Mouse (Mus musculus) limb, embryonic 13.5 days (tissue): ENCODE measurements around the gene Gm5269. TPM values are rescaled to one million over a fixed set of nuclear protein-coding genes. Genes with fewer than 3 reads are reported as not detected.

Experiments
- ATAC-seq: fragments of 200-750 bp; cut with Nextera tagmentation; 2 replicates; pipeline ENCODE4 v1.8.0; 2017; ENCODE audit warnings: low read depth, moderate number of reproducible peaks, moderate TSS enrichment; ENCODE audit not compliant: low FRiP score
- H3K27ac ChIP-seq: fragments of 300-500 bp; sonication (generic); 2 replicates; pipeline ENCODE4 v1.5.1; 2015; ENCODE audit warnings: inconsistent platforms, mild to moderate bottlenecking, moderate library complexity
- H3K27me3 ChIP-seq: fragments of 300-500 bp; sonication (generic); 2 replicates; pipeline ENCODE4 v1.6.1; 2015; ENCODE audit warnings: mild to moderate bottlenecking, inconsistent platforms
- H3K36me3 ChIP-seq: fragments of 300-500 bp; sonication (generic); 2 replicates; pipeline ENCODE4 v1.6.1; 2015; ENCODE audit warnings: inconsistent platforms, mild to moderate bottlenecking, moderate library complexity
- H3K4me1 ChIP-seq: fragments of 300-500 bp; sonication (generic); 2 replicates; pipeline ENCODE4 v1.6.1; 2015; ENCODE audit warnings: inconsistent platforms
- H3K4me2 ChIP-seq: fragments of 300-500 bp; sonication (generic); replicated peaks from 2 replicates; pipeline ENCODE4 v1.6.1; 2015; ENCODE audit warnings: inconsistent platforms, mild to moderate bottlenecking, moderate library complexity
- H3K4me3 ChIP-seq: fragments of 300-500 bp; sonication (generic); 2 replicates; pipeline ENCODE4 v1.5.1; 2015; ENCODE audit warnings: moderate library complexity, mild to moderate bottlenecking, inconsistent platforms
- H3K9ac ChIP-seq: fragments of 300-500 bp; sonication (generic); 2 replicates; pipeline ENCODE4 v1.6.1; 2015; ENCODE audit warnings: mild to moderate bottlenecking, inconsistent platforms
- H3K9me3 ChIP-seq: fragments of 300-500 bp; sonication (generic); 2 replicates; pipeline ENCODE4 v1.6.1; 2016; ENCODE audit warnings: inconsistent platforms
- WGBS: fragments of 180-500 bp; shearing (Covaris S2); methylation state at CpG from one replicate; pipeline ENCODE4 v1.1.7; 2015; 5-methylcytosine and 5-hydroxymethylcytosine counted together
- polyA plus RNA-seq: library from polyadenylated mRNA; unstranded; fragments of >200 nt; fragmentation: Nextera tagmentation; extraction: Ambion mirVana; gene quantifications from 2 replicates; pipeline ENCODE4 v1.2.1, GENCODE M21; 2015

Gene Gm5269
- polyA plus RNA-seq, 1 experiment from 2014 or later: not detected

DNA sequence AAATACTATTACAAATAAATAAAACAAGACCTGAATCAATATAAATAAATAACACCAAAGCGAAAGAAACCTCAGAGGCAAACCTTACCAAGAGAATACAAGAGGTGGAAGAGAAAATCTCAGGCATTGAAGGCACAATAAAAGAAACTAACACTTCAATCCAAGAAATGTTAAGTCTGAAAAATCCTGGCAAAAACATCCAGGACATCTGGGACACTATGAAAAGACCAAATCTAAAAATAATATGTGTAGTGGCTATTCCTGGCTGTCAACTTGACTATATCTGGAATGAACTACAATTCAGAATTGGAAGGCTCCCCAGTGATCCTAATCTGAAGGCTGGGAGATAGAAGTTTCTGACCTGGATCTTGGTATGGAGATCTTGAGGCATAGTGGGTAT, 44.6 kb downstream of the Gm5269 start:
- no peak overlapping the region for H3K4me3 ChIP-seq
- H3K4me2 ChIP-seq: no peak overlapping the region
- no peaks in the 10 kb centered on the region; the same call in 1 of the 2 replicates for H3K9me3 ChIP-seq
- no peak for ATAC-seq
- WGBS: 95% methylated on average over 1 of the region's 1 CpGs
- no peak overlapping the region for H3K9ac ChIP-seq
- H3K36me3 ChIP-seq: no peaks in the 10 kb centered on the region
- no peaks in the 10 kb centered on the region for H3K27me3 ChIP-seq
- H3K4me1 ChIP-seq: no peaks in the 10 kb centered on the region
- no peak overlapping the region for H3K27ac ChIP-seq

Other genes starting within 250 kb of the Gm5269 start
- gene Wdr75, start 95.1 kb downstream of the Gm5269 start, polyA plus RNA-seq: 86.5 and 93.2 TPM in 2 replicates
- 29.7 and 31.4 TPM in 2 replicates for gene Slc40a1, start 36.2 kb upstream of the Gm5269 start, polyA plus RNA-seq
- 2.2 and 2.5 TPM in 2 replicates for gene Dnah7b, start 176.0 kb upstream of the Gm5269 start, polyA plus RNA-seq